Mouse (Mus musculus): Measurements from ENCODE around the gene Slc18b1. TPM values are rescaled to one million over a fixed set of nuclear protein-coding genes. Genes with fewer than 3 reads are reported as not detected.

The Slc18b1 gene
- total RNA-seq, 4 experiments from 2014 or later = 25.1 to 32.1 (median 29.6) TPM

Other genes with a start within 250 kb of the Slc18b1 start
- 100 to 1,000 TPM; 110 to 313 (median 237) TPM for gene Rps12, start 9.7 kb upstream of the Slc18b1 start, total RNA-seq (2022)
- gene Vnn3, start 54.5 kb downstream of the Slc18b1 start, total RNA-seq (2022) = under 1 TPM in 3 of 4 experiments, not detected in 1; 0.17 to 0.36 (median 0.35) TPM
- gene Vnn1, start 97.7 kb downstream of the Slc18b1 start, total RNA-seq (2022) = not detected
- gene Taar1, start 123.4 kb downstream of the Slc18b1 start, total RNA-seq (2022) = not detected
- gene Taar2, start 141.6 kb downstream of the Slc18b1 start, total RNA-seq (2022) = not detected
- gene Taar3, start 152.6 kb downstream of the Slc18b1 start, total RNA-seq (2022) = not detected
- gene Taar4, start 163.5 kb downstream of the Slc18b1 start, total RNA-seq (2022) = not detected
- not detected for gene Taar5, start 173.7 kb downstream of the Slc18b1 start, total RNA-seq (2022)
- gene Taar6, start 188.7 kb downstream of the Slc18b1 start, total RNA-seq (2022) = not detected
- gene Taar7a, start 196.5 kb downstream of the Slc18b1 start, total RNA-seq (2022) = not detected
- not detected for gene Taar7b, start 203.0 kb downstream of the Slc18b1 start, total RNA-seq (2022)
- not detected for gene Taar7d, start 230.2 kb downstream of the Slc18b1 start, total RNA-seq (2022)
- not detected for gene Taar7e, start 240.6 kb downstream of the Slc18b1 start, total RNA-seq (2022)

Data from layer of hippocampus, adult 8-10 months (tissue).